Mouse (Mus musculus) CD4-positive, CD25-positive, alpha-beta regulatory T cell, adult 4 months (primary cell): ENCODE measurements around the gene Atxn1. TPM values are rescaled to one million over a fixed set of nuclear protein-coding genes. Genes with fewer than 3 reads are reported as not detected.

Experiments used
- ATAC-seq: one replicate; pipeline ENCODE4 v1.8.0; 2017
- polyA plus RNA-seq, 2 experiments: library from polyadenylated mRNA; unstranded; fragments of 100-300 nt; shearing (Covaris generic); gene quantifications; one replicate each; pipeline ENCODE4 v1.2.1; 2017

The Atxn1 gene
- polyA plus RNA-seq, 2 experiments from 2014 or later, result 26.0 to 31.6 TPM

GRCm38 (mm10) chr13:45821764-45822490, 142.9 kb downstream of the Atxn1 start:
- no peak for ATAC-seq

- ATAC-seq, result no peak
Observed at GRCm38 (mm10) chr13:45820473-45821230, 144.2 kb downstream of the Atxn1 start.

GRCm38 (mm10) chr13:45816670-45817069, 148.1 kb downstream of the Atxn1 start:
- ATAC-seq, result no peak

- ATAC-seq, result no peak
Observed at GRCm38 (mm10) chr13:45809777-45810410, 154.9 kb downstream of the Atxn1 start.

GRCm38 (mm10) chr13:45807593-45808043, 157.2 kb downstream of the Atxn1 start:
- no peak for ATAC-seq

GRCm38 (mm10) chr13:45806600-45807525, 157.9 kb downstream of the Atxn1 start:
- no peak for ATAC-seq

- no peak for ATAC-seq
Observed at GRCm38 (mm10) chr13:45805915-45806599, 158.8 kb downstream of the Atxn1 start.

GRCm38 (mm10) chr13:45802620-45803410, 162.0 kb downstream of the Atxn1 start:
- no peak for ATAC-seq

- ATAC-seq, result no peak
Observed at GRCm38 (mm10) chr13:45798248-45798647, 166.6 kb downstream of the Atxn1 start.

GRCm38 (mm10) chr13:45797696-45798095, 167.1 kb downstream of the Atxn1 start:
- ATAC-seq, result no peak

- ATAC-seq, result no peak
Observed at GRCm38 (mm10) chr13:45796286-45796685, 168.5 kb downstream of the Atxn1 start.

- ATAC-seq, result no peak
Observed at GRCm38 (mm10) chr13:45793796-45794195, 171.0 kb downstream of the Atxn1 start.

GRCm38 (mm10) chr13:45786409-45786808, 178.4 kb downstream of the Atxn1 start:
- ATAC-seq, result no peak

- no peak for ATAC-seq
Observed at GRCm38 (mm10) chr13:45783681-45784080, 181.1 kb downstream of the Atxn1 start.

- ATAC-seq, result no peak
Observed at GRCm38 (mm10) chr13:45778750-45779149, 186.1 kb downstream of the Atxn1 start.

GRCm38 (mm10) chr13:45778171-45778570, 186.6 kb downstream of the Atxn1 start:
- no peak for ATAC-seq

- no peak for ATAC-seq
Observed at GRCm38 (mm10) chr13:45775516-45775915, 189.3 kb downstream of the Atxn1 start.

GRCm38 (mm10) chr13:45773381-45774168, 191.2 kb downstream of the Atxn1 start:
- no peak for ATAC-seq

- no peak for ATAC-seq
Observed at GRCm38 (mm10) chr13:45769757-45770156, 195.1 kb downstream of the Atxn1 start.

- no peak for ATAC-seq
Observed at GRCm38 (mm10) chr13:45768250-45768649, 196.6 kb downstream of the Atxn1 start.
